Mouse (Mus musculus) bone marrow, adult 2 months (tissue): ENCODE results near the gene Rtn4rl2.

Experiments used
- CTCF ChIP-seq: fragments of 200-500 bp; IDR thresholded peaks from 2 replicates; pipeline ENCODE4 v1.5.1; 2011; ENCODE audit warnings: low read length, control low read depth; ENCODE audit not compliant: control insufficient read depth, insufficient read depth
- POLR2A ChIP-seq: fragments of 200-500 bp; IDR thresholded peaks from 2 replicates; pipeline ENCODE4 v1.6.1; 2011; ENCODE audit warnings: low read depth, mild to moderate bottlenecking, control low read depth, low read length, borderline replicate concordance; ENCODE audit not compliant: control insufficient read depth

DNA sequence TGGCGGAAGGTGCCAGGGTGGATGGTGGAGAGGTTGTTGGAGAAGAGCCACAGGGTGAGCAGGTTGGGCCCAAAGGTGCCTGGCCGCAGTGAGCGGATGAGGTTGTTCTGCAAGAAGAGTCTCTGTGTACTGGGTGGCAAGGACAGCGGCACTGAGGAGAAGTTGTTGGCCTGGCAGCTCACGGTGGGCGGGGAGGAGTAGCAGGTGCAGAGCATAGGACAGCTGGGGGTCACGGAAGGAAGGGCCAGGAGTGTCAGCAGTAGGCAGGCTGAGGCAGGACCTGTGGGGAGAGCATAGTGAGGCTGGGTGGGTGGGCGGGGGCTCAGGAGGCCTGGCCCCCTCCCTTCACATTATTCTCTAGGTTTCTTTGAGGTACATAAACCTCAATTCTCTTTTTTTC is 5.9 kb downstream of the Rtn4rl2 start:
- no peak for TF ChIP-seq POLR2A
- TF ChIP-seq CTCF, result no peak
